10 mouse cellular contexts compared by ENCODE assay signal in genomic region chr5:113797149-113797882, GRCm38 (mm10). TPM values are rescaled to one million over a fixed set of nuclear protein-coding genes. Genes with fewer than 3 reads are reported as not detected.
DNase-seq lines count a peak whose midpoint lies in the region; ATAC-seq and TF ChIP-seq lines count a peak whose summit lies in the region.
"Had no signal": no experiment of that assay in that cellular context is flagged by ENCODE, and none has a peak within 500 bp of the region (broad histone marks: within the 10 kb centered on the region; RNA-seq: fewer than 3 reads in every experiment).

No protein-coding gene starts in this region.

- H3K4me1 ChIP-seq in hindbrain, embryonic 11.5 days (replicated peaks; ENCODE audit: control insufficient read depth, insufficient read depth, low read length), result peaks cover 15% of the 10 kb centered on the region
- H3K4me1 ChIP-seq in hindbrain, embryonic 13.5 days (replicated peaks), result peaks cover 33% of the 10 kb centered on the region
- peaks cover 57% of the 10 kb centered on the region for H3K4me1 ChIP-seq in E14TG2a.4 (replicated peaks; ENCODE audit: low read depth, low read length)
- H3K4me1 ChIP-seq in embryonic facial prominence, embryonic 12.5 days, result peaks cover 45% of the 10 kb centered on the region
- H3K4me1 ChIP-seq in liver, embryonic 14.5 days (replicated peaks; ENCODE audit: control insufficient read depth in 2 of 2, insufficient read depth in 2 of 2, low read length in 1 of 2), result peaks cover 0 to 6% of the 10 kb centered on the region in 2 experiments; a peak in 1 of 4 replicates

- H3K9me3 ChIP-seq in hindbrain, embryonic 11.5 days (ENCODE audit: control insufficient read depth, low read length), result no peaks in the 10 kb centered on the region
- no peaks in the 10 kb centered on the region for H3K9me3 ChIP-seq in hindbrain, embryonic 13.5 days
- no peaks in the 10 kb centered on the region for H3K9me3 ChIP-seq in E14TG2a.4 (ENCODE audit: low read length)
- no peaks in the 10 kb centered on the region for H3K9me3 ChIP-seq in embryonic facial prominence, embryonic 12.5 days
- H3K9me3 ChIP-seq in liver, embryonic 14.5 days (ENCODE audit: control insufficient read depth, low read length), result no peaks in the 10 kb centered on the region

- peak overlapping the region; percentile 26 for H3K4me2 ChIP-seq in hindbrain, embryonic 11.5 days (replicated peaks; ENCODE audit: low read depth, low read length)
- H3K4me2 ChIP-seq in hindbrain, embryonic 13.5 days, result no peak overlapping the region
- peak overlapping the region; percentile 75 for H3K4me2 ChIP-seq in embryonic facial prominence, embryonic 12.5 days (replicated peaks)
- H3K4me2 ChIP-seq in liver, embryonic 14.5 days (ENCODE audit: low read depth), result peak overlapping the region; percentile 17

- H3K4me3 ChIP-seq in hindbrain, embryonic 11.5 days (ENCODE audit: low read depth, low read length), result no peak overlapping the region
- H3K4me3 ChIP-seq in hindbrain, embryonic 13.5 days, result no peak overlapping the region
- H3K4me3 ChIP-seq in E14TG2a.4 (replicated peaks; ENCODE audit: low read length), result peak overlapping the region; percentile 50
- H3K4me3 ChIP-seq in embryonic facial prominence, embryonic 12.5 days, result peak overlapping the region; percentile 59
- H3K4me3 ChIP-seq in liver, embryonic 14.5 days (ENCODE audit: insufficient read depth in 1 of 2, low read depth in 2 of 2, low read length in 2 of 2), result no peak overlapping the region

- no peak for ATAC-seq in hindbrain, embryonic 11.5 days (ENCODE audit: low FRiP score)
- no peak for ATAC-seq in hindbrain, embryonic 13.5 days (ENCODE audit: low FRiP score)
- no peak for ATAC-seq in embryonic facial prominence, embryonic 12.5 days (ENCODE audit: insufficient number of reproducible peaks, insufficient read depth, low FRiP score, low TSS enrichment)
- no peak for ATAC-seq in liver, embryonic 14.5 days (ENCODE audit: insufficient read depth)
- ATAC-seq: forebrain, embryonic 16.5 days had no signal

- TF ChIP-seq EP300 in liver, embryonic 14.5 days (IDR thresholded peaks at IDR 0.05; ENCODE audit: low read depth), result no peak

- no peaks in the 10 kb centered on the region for H3K27me3 ChIP-seq in hindbrain, embryonic 11.5 days (ENCODE audit: control insufficient read depth, insufficient read depth, low read length)
- peaks cover 13% of the 10 kb centered on the region; the same call in 1 of the 2 replicates for H3K27me3 ChIP-seq in hindbrain, embryonic 13.5 days
- peaks cover 41% of the 10 kb centered on the region for H3K27me3 ChIP-seq in E14TG2a.4 (ENCODE audit: insufficient read depth, low read length)
- no peaks in the 10 kb centered on the region for H3K27me3 ChIP-seq in embryonic facial prominence, embryonic 12.5 days
- H3K27me3 ChIP-seq in liver, embryonic 14.5 days (ENCODE audit: control insufficient read depth, insufficient read depth, low read length), result no peaks in the 10 kb centered on the region

- no peak for DNase-seq in hindbrain, embryonic 11.5 days (ENCODE audit: low spot score)
- DNase-seq in liver, embryonic 14.5 days (ENCODE audit: low read depth in 3 of 3, low spot score in 3 of 3), result no peak
- DNase-seq in spleen, postnatal 36 days (ENCODE audit: low spot score in 2 of 2), result no peak
- no peak for DNase-seq in layer of hippocampus, postnatal 14 days (ENCODE audit: low spot score in 2 of 2)
- DNase-seq in layer of hippocampus, postnatal 36 days, result no peak

- peak overlapping the region; percentile 58 for H3K27ac ChIP-seq in hindbrain, embryonic 11.5 days (ENCODE audit: low read depth, low read length)
- H3K27ac ChIP-seq in hindbrain, embryonic 13.5 days, result no peak overlapping the region
- H3K27ac ChIP-seq in embryonic facial prominence, embryonic 12.5 days, result peak overlapping the region; percentile 92
- no peak overlapping the region for H3K27ac ChIP-seq in liver, embryonic 14.5 days

- TF ChIP-seq CTCF in E14TG2a.4 (conservative IDR thresholded peaks at IDR 0.05; ENCODE audit: low read length), result no peak
- no peak for TF ChIP-seq CTCF in liver, embryonic 14.5 days (IDR thresholded peaks at IDR 0.05; ENCODE audit: low read depth)

- no peaks in the 10 kb centered on the region for H3K36me3 ChIP-seq in hindbrain, embryonic 11.5 days (ENCODE audit: control insufficient read depth, insufficient read depth, low read length)
- H3K36me3 ChIP-seq in hindbrain, embryonic 13.5 days, result no peaks in the 10 kb centered on the region
- H3K36me3 ChIP-seq in E14TG2a.4 (ENCODE audit: insufficient read depth, low read length), result no peaks in the 10 kb centered on the region
- H3K36me3 ChIP-seq in embryonic facial prominence, embryonic 12.5 days, result peaks cover 31% of the 10 kb centered on the region
- H3K36me3 ChIP-seq in liver, embryonic 14.5 days (replicated peaks; ENCODE audit: control insufficient read depth, insufficient read depth, low read depth), result no peaks in the 10 kb centered on the region

- WGBS in hindbrain, embryonic 11.5 days, result 13% methylated on average over 19 of the region's 19 CpGs
- WGBS in hindbrain, embryonic 13.5 days, result 14% methylated on average over 19 of the region's 19 CpGs
- 5% methylated on average over 19 of the region's 19 CpGs for WGBS in embryonic facial prominence, embryonic 12.5 days
- 31% methylated on average over 19 of the region's 19 CpGs for WGBS in liver, embryonic 14.5 days (ENCODE audit: insufficient replicate concordance)

- no peak overlapping the region for H3K9ac ChIP-seq in hindbrain, embryonic 11.5 days (ENCODE audit: low read depth, low read length)
- H3K9ac ChIP-seq in hindbrain, embryonic 13.5 days, result no peak overlapping the region
- 0 out of 2 replicates have a peak overlapping the region, but pooled peaks have one; percentile 4 for H3K9ac ChIP-seq in embryonic facial prominence, embryonic 12.5 days
- H3K9ac ChIP-seq in liver, embryonic 14.5 days (replicated peaks), result no peak overlapping the region

RNA-seq across cellular contexts. Expression of gene Tmem119, which starts 3.0 kb away (rescaled TPM):
- 18.8 and 21.3 TPM in 2 replicates for polyA plus RNA-seq in hindbrain, embryonic 11.5 days (2014; fragmentation: Nextera tagmentation; extraction: Ambion mirVana)
- 8.7 and 10.4 TPM in 2 replicates for polyA plus RNA-seq in hindbrain, embryonic 13.5 days (2015; fragmentation: Nextera tagmentation; extraction: Ambion mirVana)
- 116 and 118 TPM in 2 replicates for polyA plus RNA-seq in embryonic facial prominence, embryonic 12.5 days (2016; fragmentation: Nextera tagmentation; extraction: Ambion mirVana)
- polyA plus RNA-seq in liver, embryonic 14.5 days (2012; rRNA removed), result 0.94 and 1.1 TPM in 2 replicates
- 1.1 and 1.4 TPM in 2 replicates for polyA plus RNA-seq in liver, embryonic 14.5 days (2014; fragmentation: Nextera tagmentation; extraction: Ambion mirVana)
- total RNA-seq in layer of hippocampus, postnatal 14 days (2021), result 10 to 100 TPM; 20.7 to 22.6 TPM
- total RNA-seq in layer of hippocampus, postnatal 36 days (2021), result 10 to 100 TPM; 22.0 to 25.7 TPM
- total RNA-seq: MEL had no signal

RNA-seq across cellular contexts. Expression of gene Iscu, which starts 24.8 kb away (rescaled TPM):
- polyA plus RNA-seq in hindbrain, embryonic 11.5 days (2014; fragmentation: Nextera tagmentation; extraction: Ambion mirVana), result 108 TPM in 2 replicates
- polyA plus RNA-seq in hindbrain, embryonic 13.5 days (2015; fragmentation: Nextera tagmentation; extraction: Ambion mirVana), result 91.5 and 93.4 TPM in 2 replicates
- 109 and 111 TPM in 2 replicates for polyA plus RNA-seq in embryonic facial prominence, embryonic 12.5 days (2016; fragmentation: Nextera tagmentation; extraction: Ambion mirVana)
- 46.2 and 64.9 TPM in 2 replicates for polyA plus RNA-seq in liver, embryonic 14.5 days (2012; rRNA removed)
- polyA plus RNA-seq in liver, embryonic 14.5 days (2014; fragmentation: Nextera tagmentation; extraction: Ambion mirVana), result 100 and 103 TPM in 2 replicates
- total RNA-seq in layer of hippocampus, postnatal 14 days (2021), result 10 to 100 TPM; 89.1 to 98.0 TPM
- total RNA-seq in layer of hippocampus, postnatal 36 days (2021), result 100 to 1,000 TPM; 110 to 126 TPM

RNA-seq across cellular contexts. Expression of gene Sart3, which starts 25.0 kb away (rescaled TPM):
- polyA plus RNA-seq in hindbrain, embryonic 11.5 days (2014; fragmentation: Nextera tagmentation; extraction: Ambion mirVana), result 45.1 and 51.1 TPM in 2 replicates
- 44.0 and 46.0 TPM in 2 replicates for polyA plus RNA-seq in hindbrain, embryonic 13.5 days (2015; fragmentation: Nextera tagmentation; extraction: Ambion mirVana)
- polyA plus RNA-seq in embryonic facial prominence, embryonic 12.5 days (2016; fragmentation: Nextera tagmentation; extraction: Ambion mirVana), result 87.8 and 88.3 TPM in 2 replicates
- 11.6 and 15.0 TPM in 2 replicates for polyA plus RNA-seq in liver, embryonic 14.5 days (2012; rRNA removed)
- polyA plus RNA-seq in liver, embryonic 14.5 days (2014; fragmentation: Nextera tagmentation; extraction: Ambion mirVana), result 12.7 and 15.9 TPM in 2 replicates
- total RNA-seq in layer of hippocampus, postnatal 14 days (2021), result 10 to 100 TPM; 35.0 to 37.5 TPM
- 10 to 100 TPM; 51.2 to 56.8 TPM for total RNA-seq in layer of hippocampus, postnatal 36 days (2021)

RNA-seq across cellular contexts. Expression of gene Selplg, which starts 35.1 kb away (rescaled TPM):
- polyA plus RNA-seq in hindbrain, embryonic 11.5 days (2014; fragmentation: Nextera tagmentation; extraction: Ambion mirVana), result 0.96 and 1.0 TPM in 2 replicates
- polyA plus RNA-seq in hindbrain, embryonic 13.5 days (2015; fragmentation: Nextera tagmentation; extraction: Ambion mirVana), result 1.7 and 1.9 TPM in 2 replicates
- polyA plus RNA-seq in embryonic facial prominence, embryonic 12.5 days (2016; fragmentation: Nextera tagmentation; extraction: Ambion mirVana), result 1.5 and 1.9 TPM in 2 replicates
- 8.8 and 10.9 TPM in 2 replicates for polyA plus RNA-seq in liver, embryonic 14.5 days (2012; rRNA removed)
- 11.2 and 12.5 TPM in 2 replicates for polyA plus RNA-seq in liver, embryonic 14.5 days (2014; fragmentation: Nextera tagmentation; extraction: Ambion mirVana)
- total RNA-seq in layer of hippocampus, postnatal 14 days (2021), result 10 to 100 TPM; 26.5 to 29.3 TPM
- 10 to 100 TPM; 30.2 to 30.3 TPM for total RNA-seq in layer of hippocampus, postnatal 36 days (2021)

Comparison
In these comparisons a context has a peak if more than half of its experiments do, and no peak if none do; other contexts are left out.
1. H3K27ac ChIP-seq: peak in hindbrain, embryonic 11.5 days (single experiment) and embryonic facial prominence, embryonic 12.5 days (single experiment); none in hindbrain, embryonic 13.5 days (single experiment) and liver, embryonic 14.5 days (single experiment).
2. H3K4me3 ChIP-seq: peak in E14TG2a.4 (single experiment) and embryonic facial prominence, embryonic 12.5 days (single experiment); none in hindbrain, embryonic 11.5 days (single experiment), hindbrain, embryonic 13.5 days (single experiment) and liver, embryonic 14.5 days (0 of 2).